In genomic region chr8:86624915-86625314, GRCm38 (mm10) we compare ENCODE assay signal across 8 mouse cellular contexts. TPM values are rescaled to one million over a fixed set of nuclear protein-coding genes. Genes with fewer than 3 reads are reported as not detected.
DNase-seq lines count a peak whose midpoint lies in the region; ATAC-seq and TF ChIP-seq lines count a peak whose summit lies in the region.

No protein-coding gene starts in this region.

- H3K9me3 ChIP-seq in lung, postnatal 0 days (ENCODE audit: low read length): no peaks in the 10 kb centered on the region
- no peaks in the 10 kb centered on the region for H3K9me3 ChIP-seq in embryonic facial prominence, embryonic 13.5 days
- no peaks in the 10 kb centered on the region for H3K9me3 ChIP-seq in hindbrain, postnatal 0 days (ENCODE audit: low read length)
- no peaks in the 10 kb centered on the region for H3K9me3 ChIP-seq in midbrain, embryonic 10.5 days (replicated peaks)

- no peak for TF ChIP-seq EP300 in lung, postnatal 0 days (IDR thresholded peaks at IDR 0.05)

- WGBS in lung, postnatal 0 days: 30% methylated on average over 7 of the region's 7 CpGs
- WGBS in embryonic facial prominence, embryonic 13.5 days: 37% methylated on average over 7 of the region's 7 CpGs
- 52% methylated on average over 7 of the region's 7 CpGs for WGBS in hindbrain, postnatal 0 days
- 68% methylated on average over 7 of the region's 7 CpGs for WGBS in midbrain, embryonic 10.5 days

- no peak overlapping the region for H3K27ac ChIP-seq in lung, postnatal 0 days (ENCODE audit: low read length)
- H3K27ac ChIP-seq in embryonic facial prominence, embryonic 13.5 days: no peak overlapping the region
- H3K27ac ChIP-seq in hindbrain, postnatal 0 days: no peak overlapping the region
- H3K27ac ChIP-seq in midbrain, embryonic 10.5 days (replicated peaks): no peak overlapping the region

- ATAC-seq in lung, postnatal 0 days: no peak
- no peak for ATAC-seq in embryonic facial prominence, embryonic 13.5 days (ENCODE audit: insufficient number of reproducible peaks, insufficient read depth, low FRiP score, low TSS enrichment, low read depth)
- ATAC-seq in hindbrain, postnatal 0 days: no peak

- peak overlapping the region; percentile 80 for H3K4me2 ChIP-seq in lung, postnatal 0 days (replicated peaks; ENCODE audit: low read depth, low read length)
- H3K4me2 ChIP-seq in embryonic facial prominence, embryonic 13.5 days: peak overlapping the region; percentile 84
- peak overlapping the region; percentile 74 for H3K4me2 ChIP-seq in hindbrain, postnatal 0 days (ENCODE audit: low read depth, low read length)

- H3K4me3 ChIP-seq in lung, postnatal 0 days (ENCODE audit: low read depth, low read length): peak overlapping the region; percentile 76
- peak overlapping the region; percentile 85 for H3K4me3 ChIP-seq in embryonic facial prominence, embryonic 13.5 days
- H3K4me3 ChIP-seq in hindbrain, postnatal 0 days (ENCODE audit: low read length): peak overlapping the region; percentile 92
- H3K4me3 ChIP-seq in midbrain, embryonic 10.5 days: peak overlapping the region; percentile 92

- H3K36me3 ChIP-seq in lung, postnatal 0 days (ENCODE audit: insufficient read depth, low read length): no peaks in the 10 kb centered on the region
- H3K36me3 ChIP-seq in embryonic facial prominence, embryonic 13.5 days: no peaks in the 10 kb centered on the region
- H3K36me3 ChIP-seq in hindbrain, postnatal 0 days (ENCODE audit: insufficient read depth, low read length): no peaks in the 10 kb centered on the region
- no peaks in the 10 kb centered on the region for H3K36me3 ChIP-seq in midbrain, embryonic 10.5 days

- H3K4me1 ChIP-seq in lung, postnatal 0 days (ENCODE audit: insufficient read depth, low read depth, low read length): peaks cover 5% of the 10 kb centered on the region; the same call in 1 of the 2 replicates
- H3K4me1 ChIP-seq in embryonic facial prominence, embryonic 13.5 days: peaks cover 7% of the 10 kb centered on the region
- 0 out of 2 replicates have a peak, but pooled peaks cover 3% of the 10 kb centered on the region for H3K4me1 ChIP-seq in hindbrain, postnatal 0 days (ENCODE audit: insufficient read depth, low read length)
- peaks cover 18% of the 10 kb centered on the region for H3K4me1 ChIP-seq in midbrain, embryonic 10.5 days

- H3K27me3 ChIP-seq in lung, postnatal 0 days (replicated peaks; ENCODE audit: insufficient read depth, low read length): no peaks in the 10 kb centered on the region
- H3K27me3 ChIP-seq in embryonic facial prominence, embryonic 13.5 days: no peaks in the 10 kb centered on the region
- no peaks in the 10 kb centered on the region for H3K27me3 ChIP-seq in hindbrain, postnatal 0 days (ENCODE audit: insufficient read depth, low read length)
- no peaks in the 10 kb centered on the region for H3K27me3 ChIP-seq in midbrain, embryonic 10.5 days (ENCODE audit: low read depth, poor library complexity, severe bottlenecking)

- H3K9ac ChIP-seq in lung, postnatal 0 days (replicated peaks; ENCODE audit: low read depth): no peak overlapping the region
- H3K9ac ChIP-seq in embryonic facial prominence, embryonic 13.5 days: peak overlapping the region; percentile 86
- H3K9ac ChIP-seq in hindbrain, postnatal 0 days (replicated peaks; ENCODE audit: low read length): peak overlapping the region; percentile 67; the same call in 1 of the 2 replicates

- no peak for TF ChIP-seq CTCF in lung, postnatal 0 days (IDR thresholded peaks at IDR 0.05)
- no peak for TF ChIP-seq CTCF in hindbrain, postnatal 0 days (IDR thresholded peaks at IDR 0.05; ENCODE audit: low read depth)

- DNase-seq in lung, postnatal 0 days (ENCODE audit: low spot score): no peak
- DNase-seq in lung, postnatal 36 days: no peak
- no peak for DNase-seq in hindbrain, postnatal 0 days (ENCODE audit: low spot score)
- no peak for DNase-seq in midbrain, embryonic 10.5 days (ENCODE audit: low spot score)
- no peak for DNase-seq in natural killer cell, adult 2 months (ENCODE audit: low spot score in 2 of 2)
- no peak for DNase-seq in frontal cortex, postnatal 25 days (ENCODE audit: low spot score in 2 of 2)
- no peak for DNase-seq in embryo, embryonic 9.5 days (ENCODE audit: extremely low spot score)

RNA-seq across cellular contexts. Expression of gene Lonp2, which starts 1.1 kb away (rescaled TPM):
- polyA plus RNA-seq in lung, postnatal 0 days (2015; fragmentation: Nextera tagmentation; extraction: Ambion mirVana): 37.9 and 48.9 TPM in 2 replicates
- 50.6 and 59.2 TPM in 2 replicates for polyA plus RNA-seq in embryonic facial prominence, embryonic 13.5 days (2015; fragmentation: Nextera tagmentation; extraction: Ambion mirVana)
- total RNA-seq in hindbrain, postnatal 0 days (2014; rRNA removed): 55.4 and 58.8 TPM in 2 replicates
- 65.2 and 68.3 TPM in 2 replicates for polyA plus RNA-seq in hindbrain, postnatal 0 days (2015; fragmentation: Nextera tagmentation; extraction: Ambion mirVana)
- 52.0 and 65.5 TPM in 2 replicates for polyA plus RNA-seq in midbrain, embryonic 10.5 days (2016; fragmentation: Nextera tagmentation; extraction: Ambion mirVana)

RNA-seq across cellular contexts. Expression of gene Abcc12, which starts 44.4 kb away (rescaled TPM):
- 0.30 and 0.39 TPM in 2 replicates for polyA plus RNA-seq in lung, postnatal 0 days (2015; fragmentation: Nextera tagmentation; extraction: Ambion mirVana)
- 0.10 and 0.19 TPM in 2 replicates for polyA plus RNA-seq in embryonic facial prominence, embryonic 13.5 days (2015; fragmentation: Nextera tagmentation; extraction: Ambion mirVana)
- total RNA-seq in hindbrain, postnatal 0 days (2014; rRNA removed): 0.25 and 0.26 TPM in 2 replicates
- 0.19 and 0.21 TPM in 2 replicates for polyA plus RNA-seq in hindbrain, postnatal 0 days (2015; fragmentation: Nextera tagmentation; extraction: Ambion mirVana)
- polyA plus RNA-seq in midbrain, embryonic 10.5 days (2016; fragmentation: Nextera tagmentation; extraction: Ambion mirVana): 0.09 TPM in 1 of 2 replicates, not detected in the other
